Mouse (Mus musculus) layer of hippocampus, postnatal 10 days (tissue): ENCODE results near the gene Mrgpre. TPM values are rescaled to one million over a fixed set of nuclear protein-coding genes. Genes with fewer than 3 reads are reported as not detected.

ENCODE experiments used
- DNase-seq, 2 experiments: peaks; one replicate each; pipeline ENCODE4 v3.0.0; 2021; ENCODE audit warnings: low spot score in 2 of 2
- total RNA-seq, 2 experiments: library from RNA; stranded (reverse); gene quantifications; 2 replicates each; pipeline ENCODE4 v1.2.3; 2021

Gene Mrgpre
- total RNA-seq, 2 experiments from 2014 or later = 9.1 to 9.4 TPM

GRCm38 (mm10) chr7:143777375-143777774 lies 6.9 kb downstream of the Mrgpre start:
- DNase-seq = no peak

- DNase-seq = no peak
Observed at GRCm38 (mm10) chr7:143776137-143776536, 8.2 kb downstream of the Mrgpre start.

- DNase-seq = no peak
Observed at GRCm38 (mm10) chr7:143769461-143769860, 14.8 kb downstream of the Mrgpre start.

GRCm38 (mm10) chr7:143768267-143768666 lies 16.0 kb downstream of the Mrgpre start:
- no peak for DNase-seq

- no peak for DNase-seq
Observed at GRCm38 (mm10) chr7:143766893-143767292, 17.4 kb downstream of the Mrgpre start, which contains the start of gene Mrgprg. Gene Mrgprg, minus strand, starts transcription at chr7:143766993.

- no peak for DNase-seq
Observed at GRCm38 (mm10) chr7:143764876-143765530, 19.3 kb downstream of the Mrgpre start.

- no peak for DNase-seq
Observed at GRCm38 (mm10) chr7:143763794-143764193, 20.5 kb downstream of the Mrgpre start.

GRCm38 (mm10) chr7:143758956-143759355 lies 25.3 kb downstream of the Mrgpre start:
- DNase-seq = no peak

GRCm38 (mm10) chr7:143757696-143758095 lies 26.6 kb downstream of the Mrgpre start:
- no peak for DNase-seq

GRCm38 (mm10) chr7:143757027-143757390 lies 27.3 kb downstream of the Mrgpre start:
- peak; percentile 54 to 68 for DNase-seq

GRCm38 (mm10) chr7:143756125-143757026 lies 27.9 kb downstream of the Mrgpre start, which contains the start of gene Osbpl5:
Gene Osbpl5, minus strand, starts transcription at chr7:143756985.
- DNase-seq = no peak

- no peak for DNase-seq
Observed at GRCm38 (mm10) chr7:143755357-143756124, 28.8 kb downstream of the Mrgpre start.

- DNase-seq = peak; percentile 62 to 64
Observed at GRCm38 (mm10) chr7:143753990-143754715, 30.1 kb downstream of the Mrgpre start.

GRCm38 (mm10) chr7:143752606-143753005 lies 31.7 kb downstream of the Mrgpre start:
- no peak for DNase-seq

- no peak for DNase-seq
Observed at GRCm38 (mm10) chr7:143752056-143752455, 32.2 kb downstream of the Mrgpre start.

GRCm38 (mm10) chr7:143751380-143751779 lies 32.9 kb downstream of the Mrgpre start:
- DNase-seq = no peak

- DNase-seq = no peak
Observed at GRCm38 (mm10) chr7:143749045-143749444, 35.3 kb downstream of the Mrgpre start.

GRCm38 (mm10) chr7:143748041-143748868 lies 36.0 kb downstream of the Mrgpre start:
- peak; percentile 96 to 97 for DNase-seq

GRCm38 (mm10) chr7:143740653-143741052 lies 43.6 kb downstream of the Mrgpre start:
- DNase-seq = no peak
